Mouse (Mus musculus) adrenal gland, adult 8-10 months (tissue): Measurements from ENCODE around the gene Kctd4. TPM values are rescaled to one million over a fixed set of nuclear protein-coding genes. Genes with fewer than 3 reads are reported as not detected.
"Not testable (repeated sequence)": the region's sequence is repeated elsewhere in the genome, so short reads cannot be mapped to it uniquely, and the experiment has no call there.

Source experiments
- DNase-seq: peaks from one replicate; pipeline ENCODE4 v3.0.0; 2022
- total RNA-seq, 4 experiments: library from RNA; stranded (reverse); gene quantifications; 2 replicates each; pipeline ENCODE4 v1.2.4; 2022

Kctd4 gene
- total RNA-seq = under 1 TPM in 2 of 4 experiments, not detected in 2; 0.07 to 0.12 TPM

- DNase-seq = no peak
Observed at GRCm38 (mm10) chr14:75954766-75955165, at the start of gene Kctd4. Gene Kctd4 (plus strand): TSS chr14:75955009.

GRCm38 (mm10) chr14:75906931-75907330 lies 47.9 kb upstream of the Kctd4 start:
- DNase-seq = no peak

GRCm38 (mm10) chr14:75911968-75912367 lies 42.8 kb upstream of the Kctd4 start:
- no peak for DNase-seq

DNA sequence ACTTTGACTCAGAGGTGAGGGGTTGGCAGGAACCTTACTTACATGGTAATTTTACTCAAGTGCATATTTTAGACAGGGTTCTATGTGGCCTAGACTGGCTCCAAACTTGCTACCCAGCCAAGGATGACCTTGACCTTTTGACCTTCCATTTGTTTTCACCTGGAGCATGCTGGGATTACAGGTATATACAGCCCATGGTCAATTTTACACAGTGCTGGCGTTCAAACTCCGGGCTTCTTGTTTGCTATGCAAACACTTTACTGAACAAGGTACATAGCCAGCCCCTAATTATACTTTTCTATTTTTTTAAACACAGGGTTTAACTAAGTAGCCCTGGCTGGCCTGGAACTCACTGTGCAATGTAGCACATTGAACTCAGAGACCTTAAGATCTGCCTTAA lies 42.1 kb upstream of the Kctd4 start:
- DNase-seq = no peak

DNA sequence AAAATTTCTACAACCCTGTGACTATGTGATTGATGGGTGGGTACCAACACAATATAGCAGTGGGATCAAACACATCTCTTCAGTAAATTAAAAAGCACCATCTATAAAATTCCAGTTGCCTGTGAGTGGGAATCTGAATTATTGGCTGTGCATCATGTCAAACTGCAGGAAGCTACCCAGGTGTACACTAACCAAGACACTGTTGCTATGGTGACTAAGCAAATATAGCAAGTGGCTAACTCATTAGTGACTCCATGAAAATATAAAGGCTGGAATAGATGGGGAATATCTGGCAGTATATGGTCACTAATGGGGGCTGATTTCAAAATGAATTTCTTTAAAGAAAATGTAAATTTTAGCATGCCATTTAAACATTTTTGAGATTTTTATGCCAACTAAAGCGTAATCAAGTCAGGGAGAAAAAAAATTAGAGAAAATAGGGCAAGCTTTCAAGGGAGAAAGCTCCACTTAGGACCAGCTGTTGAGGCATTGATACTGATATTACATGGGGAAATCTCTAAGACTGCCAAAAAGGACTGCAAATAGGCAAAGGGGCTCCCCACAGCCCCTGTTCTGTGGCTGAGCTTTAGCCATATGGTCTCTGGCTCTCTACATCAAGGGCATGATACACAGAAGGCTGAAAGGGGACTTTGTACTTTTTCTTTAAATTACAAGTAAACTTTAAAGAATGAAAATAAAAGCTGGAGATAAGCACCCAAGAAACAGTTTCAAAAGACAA lies 31.3 kb upstream of the Kctd4 start:
- no peak for DNase-seq

- not testable (repeated sequence) for DNase-seq
Observed at GRCm38 (mm10) chr14:75929713-75930112, 25.1 kb upstream of the Kctd4 start.

DNA sequence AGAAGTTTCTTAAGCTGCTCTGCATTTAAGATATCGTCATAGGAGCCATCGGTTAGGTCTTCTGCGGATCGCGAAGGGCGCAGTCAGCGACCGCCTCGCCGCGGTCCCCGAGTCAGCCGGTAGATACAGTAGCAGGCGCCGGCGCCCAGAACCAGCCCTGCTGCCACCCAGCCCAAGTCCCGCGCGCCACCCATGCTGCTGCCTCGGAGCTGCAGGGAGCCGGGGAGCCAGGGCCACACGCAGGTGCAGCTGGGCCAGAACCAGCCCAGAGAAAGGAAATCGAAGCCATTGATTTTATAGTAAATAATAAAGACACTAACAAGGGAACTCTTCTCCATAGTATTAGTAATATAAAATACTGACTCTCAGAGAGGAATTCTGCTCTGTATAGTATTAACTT lies 23.5 kb upstream of the Kctd4 start:
- no peak for DNase-seq

DNA sequence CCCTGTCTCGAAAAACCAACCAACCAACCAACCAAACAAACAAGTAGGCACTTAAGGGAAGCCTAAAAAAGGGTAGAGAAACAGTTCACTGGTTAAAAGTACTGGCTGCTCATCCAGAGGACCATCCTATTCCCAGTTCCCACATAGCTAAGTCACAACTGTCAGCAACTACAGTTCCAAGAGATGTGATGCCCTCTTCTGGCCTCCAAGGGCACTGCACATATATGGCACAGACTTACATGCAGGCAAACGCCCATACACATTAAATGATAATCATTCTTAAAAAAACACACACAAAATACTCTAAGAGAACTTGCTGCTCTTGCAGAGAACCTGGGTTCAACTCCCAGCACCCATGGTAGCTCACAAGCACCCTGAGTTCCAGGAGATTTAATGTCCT lies 20.4 kb upstream of the Kctd4 start:
- DNase-seq = no peak

DNA sequence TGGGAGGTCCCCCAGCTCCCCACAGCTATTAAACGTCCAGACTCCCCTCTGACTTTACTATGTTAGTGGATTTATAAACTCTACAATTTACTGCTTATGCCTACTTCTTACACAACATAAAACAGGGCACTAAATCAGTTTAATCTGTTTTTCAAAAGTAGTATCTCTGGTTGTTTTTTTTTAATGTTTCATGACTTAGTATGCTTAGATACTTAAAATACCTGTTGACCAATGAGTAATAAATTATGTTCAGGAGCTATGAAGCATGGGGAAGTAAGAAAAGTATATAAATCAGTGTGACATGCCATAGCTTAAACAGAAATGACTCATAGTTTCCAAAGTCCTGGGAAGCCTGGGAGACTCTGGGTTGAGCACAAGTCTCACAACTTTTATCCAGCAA lies 17.1 kb upstream of the Kctd4 start:
- no peak for DNase-seq

DNA sequence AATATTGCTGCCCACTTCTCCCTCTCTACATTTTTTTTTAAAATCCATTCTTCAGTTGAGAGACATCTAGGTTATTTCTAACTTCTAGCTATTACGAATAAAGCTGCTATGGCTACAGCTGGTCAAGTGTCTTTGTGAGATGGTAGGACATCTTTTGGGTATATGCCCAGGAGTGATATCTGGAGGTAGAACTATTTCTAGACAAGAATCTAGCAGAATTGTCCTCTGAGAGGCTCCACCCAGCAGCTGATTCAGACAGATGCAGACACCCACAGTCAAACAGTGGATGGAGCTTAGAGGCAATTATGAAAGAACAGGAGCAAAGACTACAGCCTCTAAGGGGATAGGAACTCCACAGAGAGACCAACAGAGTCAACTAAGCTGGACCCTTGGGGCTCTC lies 13.3 kb upstream of the Kctd4 start:
- DNase-seq = no peak

GRCm38 (mm10) chr14:75942365-75942764 lies 12.4 kb upstream of the Kctd4 start:
- DNase-seq = no peak

GRCm38 (mm10) chr14:75947674-75948073 lies 7.1 kb upstream of the Kctd4 start:
- DNase-seq = no peak

DNA sequence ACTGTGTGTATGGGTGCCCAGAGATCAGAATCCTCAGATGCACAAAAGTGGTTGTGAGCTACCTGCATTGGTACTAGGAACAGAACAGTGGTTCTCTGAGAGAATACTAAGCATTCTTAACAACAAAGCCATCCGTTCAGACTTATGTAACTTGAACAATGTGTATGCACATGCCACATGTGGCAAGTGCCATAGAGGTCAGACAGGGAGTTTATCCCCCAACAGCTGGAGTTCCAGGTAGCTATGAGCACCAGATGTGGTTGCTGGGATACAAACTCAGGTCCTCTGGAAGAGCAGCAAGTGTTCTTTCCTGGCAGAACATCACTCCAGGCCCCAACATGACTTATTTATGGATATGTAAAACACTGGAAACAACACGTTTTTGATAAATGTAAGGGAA lies 1.8 kb upstream of the Kctd4 start:
- DNase-seq = no peak

- no peak for DNase-seq
Observed at GRCm38 (mm10) chr14:75962250-75962649, 7.4 kb downstream of the Kctd4 start.

DNA sequence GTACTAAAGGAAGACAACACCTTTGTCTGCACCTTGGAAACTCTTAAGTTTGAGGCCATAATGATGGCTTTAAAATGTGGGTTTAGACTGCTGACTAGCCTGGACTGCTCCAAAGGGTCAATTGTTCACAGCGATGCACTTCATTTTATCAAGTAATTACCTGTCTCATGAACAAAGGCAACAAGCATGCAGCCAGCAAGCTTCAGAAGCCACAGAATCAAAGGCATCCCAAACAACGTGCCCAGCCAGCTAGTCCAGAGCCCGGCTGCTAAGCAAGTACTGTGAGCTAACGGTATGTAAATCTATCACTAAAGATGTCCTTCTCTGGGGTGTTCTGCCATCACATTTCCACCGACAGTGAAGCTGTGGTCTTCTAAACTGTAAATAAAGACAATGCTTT lies 8.4 kb downstream of the Kctd4 start:
- DNase-seq = no peak

GRCm38 (mm10) chr14:75964000-75964399 lies 9.2 kb downstream of the Kctd4 start:
- no peak for DNase-seq

DNA sequence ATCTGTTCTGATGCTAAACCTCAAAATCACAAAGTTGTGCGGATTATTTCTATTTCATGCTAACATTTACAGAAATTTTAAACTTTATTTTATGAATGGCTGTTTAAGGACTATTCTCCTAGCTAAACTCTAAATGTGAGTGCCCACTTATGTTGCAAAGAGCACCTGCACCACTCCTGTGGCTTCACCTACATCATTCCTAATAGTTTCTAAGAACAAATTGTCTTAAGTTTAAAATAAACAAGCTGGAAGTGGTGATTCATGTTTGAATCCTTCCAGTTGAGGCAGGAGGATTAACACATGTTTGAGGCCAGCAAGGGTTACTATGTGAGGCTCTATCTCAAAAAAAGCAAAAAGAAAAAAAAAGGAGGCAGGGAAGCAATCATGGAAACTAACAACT lies 9.6 kb downstream of the Kctd4 start:
- no peak for DNase-seq

GRCm38 (mm10) chr14:75967291-75967690 lies 12.5 kb downstream of the Kctd4 start:
- no peak for DNase-seq

DNA sequence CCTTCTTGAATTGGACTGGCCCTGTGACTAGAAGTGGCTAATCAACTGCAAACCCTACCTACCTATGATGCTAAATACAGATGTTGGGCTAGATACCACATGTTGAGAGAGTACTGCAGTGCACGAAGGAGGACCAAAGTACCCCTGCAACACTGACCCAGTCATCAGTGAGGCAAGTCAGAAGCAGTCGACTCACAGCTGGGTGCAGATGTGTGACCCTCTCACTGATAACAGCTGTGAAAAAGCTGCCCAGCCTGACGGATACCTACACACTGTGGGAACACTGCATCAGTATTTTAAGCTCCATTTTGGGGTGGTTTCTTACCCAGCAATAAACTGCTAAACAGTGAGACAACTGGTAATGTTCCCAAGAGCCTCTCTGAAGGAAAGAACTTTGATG lies 21.3 kb downstream of the Kctd4 start:
- DNase-seq = no peak

GRCm38 (mm10) chr14:75981231-75981630 lies 26.4 kb downstream of the Kctd4 start:
- DNase-seq = no peak

DNA sequence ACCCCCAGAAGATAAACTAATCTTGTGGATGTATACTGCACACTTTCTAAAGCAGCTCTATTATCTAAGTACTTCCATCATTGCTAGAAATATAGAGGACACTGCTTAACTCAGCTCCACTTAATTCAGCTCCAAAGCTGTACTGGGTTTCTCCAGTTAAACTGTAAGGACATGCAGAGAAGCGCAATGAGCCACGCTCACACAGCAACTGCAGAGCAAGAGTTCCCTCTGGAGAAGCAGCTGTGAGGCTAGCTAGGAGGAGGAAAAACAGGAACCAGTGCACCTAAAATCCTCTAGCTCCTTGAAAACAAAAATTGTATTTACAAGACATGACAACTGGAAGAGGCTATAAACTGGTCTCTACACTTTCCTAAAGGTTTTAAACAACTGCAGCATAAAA lies 29.1 kb downstream of the Kctd4 start:
- no peak for DNase-seq

DNA sequence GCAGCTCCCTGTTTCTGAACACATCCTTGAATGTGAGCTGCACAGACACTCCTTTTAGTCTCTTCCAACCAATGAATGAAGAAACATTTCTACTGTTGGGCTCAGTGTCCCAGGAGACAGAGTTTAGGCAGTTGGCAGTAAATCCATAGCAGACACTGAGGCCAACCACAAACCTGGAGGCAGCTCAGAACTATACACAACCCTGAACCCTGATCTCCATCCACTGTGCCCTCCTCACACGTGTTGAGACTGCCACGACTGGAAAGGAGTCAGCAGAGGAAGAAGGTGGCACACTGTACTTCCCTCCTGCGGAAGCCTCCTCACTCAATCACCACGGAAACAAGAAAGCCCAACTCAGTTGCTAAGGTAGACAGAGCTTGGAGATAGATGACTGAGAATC lies 30.3 kb downstream of the Kctd4 start:
- no peak for DNase-seq

DNA sequence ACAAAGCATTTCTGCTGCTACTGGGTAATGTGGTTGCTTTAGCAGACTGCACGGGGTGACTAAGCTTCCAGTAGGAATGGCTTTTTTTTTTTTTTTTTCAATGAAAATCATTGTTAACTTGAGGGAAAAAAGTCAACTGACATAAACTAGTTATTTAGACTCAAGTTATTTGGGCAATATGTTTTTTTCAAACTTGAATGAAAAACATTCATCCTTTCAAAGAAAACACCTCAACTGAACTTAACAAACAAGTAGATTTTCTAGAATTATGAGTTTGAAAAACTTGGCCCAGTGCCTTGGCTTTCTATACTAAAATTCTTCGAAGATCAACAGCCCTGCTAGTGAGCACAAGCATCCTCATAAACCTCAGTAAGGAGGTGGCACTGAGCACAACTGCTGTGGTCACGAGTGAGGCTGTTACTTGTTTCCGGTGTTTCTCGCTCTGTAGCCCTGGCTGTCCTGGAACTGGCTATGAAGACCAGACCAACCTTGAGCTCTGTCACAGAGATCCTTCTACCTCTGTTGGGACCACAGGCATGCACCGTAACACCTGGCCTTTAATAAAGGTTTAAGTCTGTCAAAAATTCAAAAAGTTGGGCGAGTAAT lies 32.2 kb downstream of the Kctd4 start:
- DNase-seq = no peak

GRCm38 (mm10) chr14:75989168-75989567 lies 34.4 kb downstream of the Kctd4 start:
- no peak for DNase-seq

DNA sequence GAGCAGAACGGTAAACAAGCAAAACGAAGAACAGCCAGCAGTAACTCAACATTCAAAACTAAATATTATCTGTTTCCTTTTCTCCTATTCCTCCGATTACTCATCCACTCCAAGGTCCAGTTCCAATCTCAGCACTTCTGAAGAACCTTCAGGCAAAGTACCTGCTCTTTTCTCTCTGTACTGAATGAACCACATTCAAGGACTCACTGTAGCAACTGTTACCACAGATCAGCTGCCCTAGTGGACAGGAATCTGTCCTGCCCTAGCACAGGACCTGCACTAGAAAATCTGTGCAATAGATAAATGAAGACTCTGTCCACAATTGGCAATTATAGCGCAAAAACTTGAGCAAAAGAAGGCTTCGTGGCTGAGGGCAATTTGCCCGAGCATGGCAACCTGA lies 36.1 kb downstream of the Kctd4 start:
- DNase-seq = no peak
